Mouse (Mus musculus) lung, postnatal 0 days (tissue): ENCODE results near the gene Igf2bp1.

Experiments used
- CTCF ChIP-seq: IDR thresholded peaks from 2 replicates; pipeline ENCODE4 v1.5.1; 2016; ENCODE audit warnings: antibody characterized with exemption, mild to moderate bottlenecking
- EP300 ChIP-seq: IDR thresholded peaks from 2 replicates; pipeline ENCODE4 v1.6.1; 2016; ENCODE audit warnings: antibody characterized with exemption, mild to moderate bottlenecking, control low read depth

- no peak for TF ChIP-seq CTCF
- TF ChIP-seq EP300: no peak
Measured at GRCm38 (mm10) chr11:96044803-96045567, 39.2 kb upstream of the Igf2bp1 start.
